Mouse (Mus musculus): ENCODE results near the gene Snrnp48.

Gene Snrnp48

DNA sequence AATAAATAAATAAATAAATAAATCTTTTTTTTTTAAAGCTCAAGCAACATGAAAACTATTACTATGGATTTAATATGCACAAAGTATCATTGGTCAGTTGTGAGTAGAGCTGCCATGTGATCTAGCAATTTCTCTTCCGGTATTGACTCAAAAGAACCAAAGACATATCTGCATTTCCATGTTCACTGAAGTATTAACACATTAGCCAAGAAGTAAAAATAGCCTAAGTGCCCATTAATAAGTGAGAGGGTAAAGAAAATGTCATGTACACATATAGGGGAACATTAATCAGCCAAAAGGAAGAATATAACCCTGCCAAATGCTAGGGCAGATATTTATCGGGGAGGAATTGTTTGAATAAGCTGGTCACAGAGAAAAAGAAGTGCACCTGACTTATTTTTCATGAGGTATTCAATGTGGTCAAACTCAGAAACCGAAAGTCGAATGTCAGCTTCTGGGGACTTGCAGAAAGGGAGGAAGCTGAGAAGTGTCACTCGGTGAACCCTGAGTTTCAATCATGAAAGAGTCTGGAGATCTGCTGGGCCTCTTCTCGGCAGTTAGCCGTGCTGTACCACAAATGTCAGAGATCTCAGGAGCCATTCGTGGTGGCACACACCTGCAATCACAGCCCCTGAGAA is 64.4 kb downstream of the Snrnp48 start:
- DNase-seq (ENCODE audit: low read depth) = no peak

DNA sequence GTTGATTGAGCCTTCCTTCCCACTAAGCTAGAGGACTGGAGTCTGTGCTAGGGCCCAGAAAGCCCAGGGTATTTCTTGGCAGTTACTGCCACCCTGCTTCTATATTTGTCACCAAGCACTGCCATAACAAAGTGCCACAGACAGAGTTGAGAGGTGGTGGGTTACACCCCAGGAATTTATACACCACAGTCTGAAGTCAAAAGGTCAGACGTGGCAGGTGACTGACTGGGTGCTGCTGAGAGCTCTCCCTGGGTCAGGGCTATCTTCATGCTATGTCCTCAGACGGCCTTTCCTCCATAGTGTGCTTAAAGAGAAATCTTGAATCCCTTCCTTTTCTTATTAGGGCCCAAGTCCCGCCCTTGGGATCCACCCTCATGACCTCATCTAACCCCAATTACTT is 67.9 kb downstream of the Snrnp48 start:
- no peak for DNase-seq (ENCODE audit: low read depth)
